Mouse (Mus musculus) heart, embryonic 11.5 days (tissue): ENCODE measurements around the gene Cacna1b. TPM values are rescaled to one million over a fixed set of nuclear protein-coding genes. Genes with fewer than 3 reads are reported as not detected.

Source experiments
- ATAC-seq: fragments of 200-750 bp; cut with Nextera tagmentation; replicated peaks from 2 replicates; pipeline ENCODE4 v1.8.0; 2017; ENCODE audit warnings: moderate library complexity; ENCODE audit not compliant: insufficient number of reproducible peaks, low FRiP score, low TSS enrichment
- H3K27ac ChIP-seq: fragments of 300-500 bp; sonication (generic); 2 replicates; pipeline ENCODE4 v1.5.1; 2014; ENCODE audit warnings: mild to moderate bottlenecking, low read depth, low read length
- H3K27me3 ChIP-seq: fragments of 300-500 bp; sonication (generic); 2 replicates; pipeline ENCODE4 v1.6.1; 2014; ENCODE audit warnings: mild to moderate bottlenecking, low read length, mixed read lengths; ENCODE audit not compliant: control insufficient read depth, insufficient read depth
- H3K36me3 ChIP-seq: fragments of 300-500 bp; sonication (generic); 2 replicates; pipeline ENCODE4 v1.6.1; 2014; ENCODE audit warnings: mild to moderate bottlenecking, low read length, moderate library complexity, mixed read lengths; ENCODE audit not compliant: control insufficient read depth, insufficient read depth
- H3K4me1 ChIP-seq: fragments of 300-500 bp; sonication (generic); 2 replicates; pipeline ENCODE4 v1.6.1; 2014; ENCODE audit warnings: low read length; ENCODE audit not compliant: control insufficient read depth, insufficient read depth
- H3K4me2 ChIP-seq: fragments of 300-500 bp; sonication (generic); 2 replicates; pipeline ENCODE4 v1.6.1; 2014; ENCODE audit warnings: mild to moderate bottlenecking, moderate library complexity
- H3K4me3 ChIP-seq: fragments of 300-500 bp; sonication (generic); 2 replicates; pipeline ENCODE4 v1.5.1; 2014; ENCODE audit warnings: low read depth, low read length
- H3K9ac ChIP-seq: fragments of 300-500 bp; sonication (generic); 2 replicates; pipeline ENCODE4 v1.6.1; 2014; ENCODE audit warnings: mild to moderate bottlenecking, low read depth, low read length, moderate library complexity
- H3K9me3 ChIP-seq: fragments of 300-500 bp; sonication (generic); replicated peaks from 2 replicates; pipeline ENCODE4 v1.6.1; 2016; ENCODE audit warnings: low read length; ENCODE audit not compliant: control insufficient read depth
- WGBS: fragments of 180-500 bp; shearing (Covaris S2); extraction: QIAGEN DNeasy Blood & Tissue Kit; methylation state at CpG from one replicate; pipeline ENCODE4 v1.1.7; 2014; ENCODE audit not compliant: insufficient replicate concordance; 5-methylcytosine and 5-hydroxymethylcytosine counted together
- polyA plus RNA-seq: library from polyadenylated mRNA; unstranded; fragments of >200 nt; fragmentation: Nextera tagmentation; extraction: Ambion mirVana; gene quantifications from 2 replicates; pipeline ENCODE4 v1.2.1, GENCODE M21; 2014

Cacna1b gene
- polyA plus RNA-seq, 1 experiment from 2014 or later = 0.23 TPM

GRCm38 (mm10) chr2:24702208-24702957, 60.6 kb downstream of the Cacna1b start:
- H3K4me3 ChIP-seq = no peak overlapping the region
- 69% methylated on average over 3 of the region's 3 CpGs for WGBS
- no peak overlapping the region for H3K4me2 ChIP-seq
- no peaks in the 10 kb centered on the region for H3K36me3 ChIP-seq
- no peaks in the 10 kb centered on the region for H3K4me1 ChIP-seq
- no peak overlapping the region for H3K9ac ChIP-seq
- no peak overlapping the region for H3K27ac ChIP-seq
- H3K27me3 ChIP-seq = no peaks in the 10 kb centered on the region
- no peaks in the 10 kb centered on the region for H3K9me3 ChIP-seq
- ATAC-seq = no peak

- H3K36me3 ChIP-seq = no peaks in the 10 kb centered on the region
- H3K4me3 ChIP-seq = no peak overlapping the region
- 78% methylated on average over 8 of the region's 8 CpGs for WGBS
- no peak overlapping the region for H3K9ac ChIP-seq
- no peak overlapping the region for H3K4me2 ChIP-seq
- H3K27ac ChIP-seq = no peak overlapping the region
- ATAC-seq = no peak
- H3K27me3 ChIP-seq = no peaks in the 10 kb centered on the region
- no peaks in the 10 kb centered on the region for H3K4me1 ChIP-seq
- no peaks in the 10 kb centered on the region for H3K9me3 ChIP-seq
Observed at GRCm38 (mm10) chr2:24697281-24697980, 65.5 kb downstream of the Cacna1b start.

GRCm38 (mm10) chr2:24692371-24692770, 70.6 kb downstream of the Cacna1b start:
- H3K9me3 ChIP-seq = no peaks in the 10 kb centered on the region
- no peak overlapping the region for H3K4me2 ChIP-seq
- H3K4me3 ChIP-seq = no peak overlapping the region
- H3K36me3 ChIP-seq = no peaks in the 10 kb centered on the region
- no peak overlapping the region for H3K9ac ChIP-seq
- no peak overlapping the region for H3K27ac ChIP-seq
- no peak for ATAC-seq
- WGBS = 86% methylated on average over 2 of the region's 2 CpGs
- no peaks in the 10 kb centered on the region for H3K27me3 ChIP-seq
- no peaks in the 10 kb centered on the region for H3K4me1 ChIP-seq

GRCm38 (mm10) chr2:24690356-24690755, 72.6 kb downstream of the Cacna1b start:
- ATAC-seq = no peak
- 90% methylated on average over 2 of the region's 2 CpGs for WGBS
- no peaks in the 10 kb centered on the region for H3K27me3 ChIP-seq

GRCm38 (mm10) chr2:24685347-24685746, 77.6 kb downstream of the Cacna1b start:
- ATAC-seq = no peak
- Histone ChIP-seq H3K27ac (no peak overlapping the region), H3K4me3 (no peak overlapping the region), H3K4me2 (no peak overlapping the region), H3K9me3 (no peaks in the 10 kb centered on the region), H3K27me3 (peaks cover 2% of the 10 kb centered on the region; the same call in 1 of the 2 replicates), H3K4me1 (no peaks in the 10 kb centered on the region), H3K36me3 (no peaks in the 10 kb centered on the region), H3K9ac (no peak overlapping the region)
- 74% methylated on average over 5 of the region's 5 CpGs for WGBS

More at GRCm38 (mm10) chr2:24690356-24690755, 72.6 kb downstream of the Cacna1b start:
- no peak overlapping the region for H3K4me3 ChIP-seq
- no peaks in the 10 kb centered on the region for H3K9me3 ChIP-seq
- no peaks in the 10 kb centered on the region for H3K4me1 ChIP-seq
- H3K4me2 ChIP-seq = no peak overlapping the region
- H3K27ac ChIP-seq = no peak overlapping the region
- no peak overlapping the region for H3K9ac ChIP-seq
- no peaks in the 10 kb centered on the region for H3K36me3 ChIP-seq

GRCm38 (mm10) chr2:24684796-24685195, 78.2 kb downstream of the Cacna1b start:
- H3K9me3 ChIP-seq = no peaks in the 10 kb centered on the region
- no peak overlapping the region for H3K27ac ChIP-seq
- WGBS = 86% methylated on average over 4 of the region's 4 CpGs
- H3K4me3 ChIP-seq = no peak overlapping the region
- ATAC-seq = no peak
- no peak overlapping the region for H3K4me2 ChIP-seq
- no peaks in the 10 kb centered on the region for H3K4me1 ChIP-seq
- H3K36me3 ChIP-seq = no peaks in the 10 kb centered on the region
- no peak overlapping the region for H3K9ac ChIP-seq
- peaks cover 5% of the 10 kb centered on the region; the same call in 1 of the 2 replicates for H3K27me3 ChIP-seq

- WGBS = 86% methylated on average over 3 of the region's 3 CpGs
- no peaks in the 10 kb centered on the region for H3K36me3 ChIP-seq
- no peak for ATAC-seq
- no peak overlapping the region for H3K27ac ChIP-seq
- H3K27me3 ChIP-seq = peaks cover 14% of the 10 kb centered on the region
- H3K9me3 ChIP-seq = no peaks in the 10 kb centered on the region
- 0 out of 2 replicates have a peak, but pooled peaks cover 3% of the 10 kb centered on the region for H3K4me1 ChIP-seq
- no peak overlapping the region for H3K9ac ChIP-seq
- no peak overlapping the region for H3K4me2 ChIP-seq
- H3K4me3 ChIP-seq = no peak overlapping the region
Observed at GRCm38 (mm10) chr2:24683266-24683665, 79.7 kb downstream of the Cacna1b start.

- Histone ChIP-seq H3K4me2 (no peak overlapping the region), H3K9ac (no peak overlapping the region), H3K4me3 (no peak overlapping the region), H3K27me3 (peaks cover 14% of the 10 kb centered on the region), H3K9me3 (no peaks in the 10 kb centered on the region), H3K4me1 (0 out of 2 replicates have a peak, but pooled peaks cover 3% of the 10 kb centered on the region), H3K36me3 (no peaks in the 10 kb centered on the region), H3K27ac (no peak overlapping the region)
- 90% methylated on average over 1 of the region's 1 CpGs for WGBS
- ATAC-seq = no peak
Observed at GRCm38 (mm10) chr2:24680731-24681130, 82.2 kb downstream of the Cacna1b start.
